Mouse (Mus musculus) cortical plate, adult 2 months (tissue): ENCODE data around the gene Rtn4rl1.

Experiments used
- CTCF ChIP-seq: fragments of 200-500 bp; IDR thresholded peaks from 2 replicates; pipeline ENCODE4 v1.5.1; 2011; ENCODE audit warnings: mild to moderate bottlenecking, control low read depth, low read length; ENCODE audit not compliant: insufficient read depth; ENCODE audit errors: extremely low read depth
- POLR2A ChIP-seq: fragments of 200-500 bp; IDR thresholded peaks from 2 replicates; pipeline ENCODE4 v1.6.1; 2011; ENCODE audit warnings: mild to moderate bottlenecking, low read length, control low read depth; ENCODE audit not compliant: insufficient read depth; ENCODE audit errors: extremely low read depth

- TF ChIP-seq CTCF = no peak
- no peak for TF ChIP-seq POLR2A
Measured at GRCm38 (mm10) chr11:75298491-75298890, 104.9 kb downstream of the Rtn4rl1 start.
